Mouse (Mus musculus): ENCODE measurements around the gene Fgfr2. TPM values are rescaled to one million over a fixed set of nuclear protein-coding genes. Genes with fewer than 3 reads are reported as not detected.
"Not testable (repeated sequence)": the region's sequence is repeated elsewhere in the genome, so short reads cannot be mapped to it uniquely, and the experiment has no call there.

Fgfr2 gene
- total RNA-seq, 4 experiments from 2014 or later, result 1.1 to 1.9 (median 1.4) TPM

DNA sequence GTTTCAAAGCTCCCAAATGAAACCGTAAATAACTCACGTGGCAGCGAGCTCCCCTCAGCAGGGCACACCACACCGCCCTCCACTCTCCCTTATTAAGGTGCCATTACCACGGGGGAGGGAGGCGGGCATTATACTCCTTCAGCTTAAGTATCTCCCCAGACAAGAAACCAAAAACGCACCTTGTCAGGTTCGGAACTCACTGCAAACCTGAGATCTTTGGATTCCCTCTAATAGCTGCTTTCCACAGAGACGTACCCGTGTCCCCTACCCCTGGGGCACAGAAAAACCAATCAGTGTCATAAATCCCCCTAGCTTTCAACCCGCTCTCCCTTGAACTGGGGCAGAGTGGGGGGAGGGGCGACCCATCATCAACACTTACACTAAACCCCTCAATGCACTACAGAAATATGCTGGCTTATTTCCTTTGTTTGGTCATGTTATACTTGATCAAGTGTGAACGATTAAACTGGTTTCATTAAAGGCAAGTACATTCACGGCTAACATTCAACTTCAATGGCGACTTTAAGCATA, 2.9 kb downstream of the Fgfr2 start:
- no peak for DNase-seq (ENCODE audit: low spot score)

DNA sequence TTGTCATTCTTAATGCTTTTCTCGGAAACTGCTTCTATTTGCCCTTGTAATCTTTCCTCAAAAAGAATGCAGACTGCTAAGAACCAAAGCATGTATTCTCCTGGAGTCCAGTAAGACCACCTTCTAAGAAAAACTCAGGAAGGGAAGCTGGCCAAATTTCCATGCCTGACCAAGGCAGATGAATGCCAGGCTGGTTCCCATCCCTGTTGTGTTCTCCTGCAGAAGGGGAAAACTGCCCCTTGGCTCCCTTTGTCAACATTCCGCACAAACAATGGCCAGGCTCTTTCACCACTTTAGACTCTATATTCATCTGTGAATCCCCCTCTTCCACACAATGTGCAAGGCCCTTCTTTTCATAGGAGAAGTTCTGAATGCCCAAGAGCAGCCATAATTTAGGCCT, 5.3 kb downstream of the Fgfr2 start:
- DNase-seq (ENCODE audit: low spot score), result no peak

DNA sequence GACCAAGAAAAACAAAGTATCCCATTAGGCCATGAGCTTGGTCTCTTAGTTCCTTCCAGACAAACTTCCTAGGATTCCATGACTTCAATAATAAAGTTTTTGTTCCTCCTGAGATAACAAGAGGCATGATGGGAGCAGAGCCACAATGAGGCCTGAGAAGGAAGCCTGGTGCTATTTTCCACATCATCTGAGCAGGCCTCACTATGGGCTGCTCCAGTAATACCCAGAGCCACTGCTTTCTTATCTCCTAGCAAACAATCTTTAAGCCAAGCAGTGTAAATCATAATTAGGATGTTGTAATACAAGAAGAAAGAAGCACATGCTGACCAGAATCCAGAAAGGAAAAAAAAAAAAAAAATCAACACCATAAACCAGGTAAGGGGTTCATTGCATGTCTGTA, 6.6 kb downstream of the Fgfr2 start:
- DNase-seq (ENCODE audit: low spot score), result no peak

DNA sequence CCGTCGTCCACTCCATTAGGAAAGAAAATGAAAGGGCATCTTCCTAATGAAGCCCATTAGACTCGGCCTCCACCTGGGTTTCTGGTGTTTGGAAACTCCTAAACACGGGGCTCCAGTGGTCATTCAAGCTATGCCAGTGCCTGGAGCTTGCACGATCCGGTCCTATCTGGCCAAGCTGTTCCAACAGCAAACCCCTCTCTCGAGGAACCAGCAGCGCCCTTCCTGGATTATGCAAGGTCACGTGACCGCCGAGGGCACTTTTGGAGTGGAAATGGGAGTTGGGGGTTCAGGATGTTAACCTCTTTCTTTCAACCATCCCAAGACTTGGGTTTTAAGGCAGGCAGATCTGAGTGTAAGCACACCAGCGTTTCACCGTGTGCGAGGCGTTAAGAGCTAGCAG, 7.3 kb downstream of the Fgfr2 start:
- DNase-seq (ENCODE audit: low spot score), result no peak

DNA sequence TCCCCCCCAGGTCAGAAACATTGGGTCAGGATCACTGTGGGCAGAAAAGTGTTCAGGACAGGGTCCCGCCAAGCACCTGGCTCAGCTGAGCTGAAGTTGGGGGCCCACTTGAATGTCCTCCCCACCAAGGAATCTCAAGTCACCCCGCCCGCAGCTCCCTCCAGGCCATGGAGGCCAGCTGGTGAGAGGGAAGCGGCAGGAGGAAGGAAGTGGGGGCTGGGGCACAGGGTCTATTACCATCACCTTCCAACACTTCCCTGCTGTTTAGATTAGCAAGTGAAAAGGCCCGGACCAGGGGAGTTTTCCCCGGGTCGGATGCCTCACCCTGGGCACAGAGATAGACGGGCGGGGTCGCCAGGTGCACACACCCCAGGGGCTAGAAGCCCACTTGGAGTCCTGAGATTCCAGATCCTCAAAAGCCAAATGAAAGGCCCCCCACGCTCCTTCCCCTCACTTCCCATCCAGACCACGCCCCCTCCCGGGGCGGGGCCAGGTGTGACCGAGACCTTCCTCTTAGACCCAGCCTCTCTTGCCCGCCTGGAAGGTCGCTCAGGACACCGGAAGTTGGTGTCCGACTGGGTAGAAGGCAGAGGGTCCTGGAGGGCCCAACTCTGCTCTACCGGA, 8.2 kb downstream of the Fgfr2 start:
- DNase-seq (ENCODE audit: low spot score), result no peak

DNA sequence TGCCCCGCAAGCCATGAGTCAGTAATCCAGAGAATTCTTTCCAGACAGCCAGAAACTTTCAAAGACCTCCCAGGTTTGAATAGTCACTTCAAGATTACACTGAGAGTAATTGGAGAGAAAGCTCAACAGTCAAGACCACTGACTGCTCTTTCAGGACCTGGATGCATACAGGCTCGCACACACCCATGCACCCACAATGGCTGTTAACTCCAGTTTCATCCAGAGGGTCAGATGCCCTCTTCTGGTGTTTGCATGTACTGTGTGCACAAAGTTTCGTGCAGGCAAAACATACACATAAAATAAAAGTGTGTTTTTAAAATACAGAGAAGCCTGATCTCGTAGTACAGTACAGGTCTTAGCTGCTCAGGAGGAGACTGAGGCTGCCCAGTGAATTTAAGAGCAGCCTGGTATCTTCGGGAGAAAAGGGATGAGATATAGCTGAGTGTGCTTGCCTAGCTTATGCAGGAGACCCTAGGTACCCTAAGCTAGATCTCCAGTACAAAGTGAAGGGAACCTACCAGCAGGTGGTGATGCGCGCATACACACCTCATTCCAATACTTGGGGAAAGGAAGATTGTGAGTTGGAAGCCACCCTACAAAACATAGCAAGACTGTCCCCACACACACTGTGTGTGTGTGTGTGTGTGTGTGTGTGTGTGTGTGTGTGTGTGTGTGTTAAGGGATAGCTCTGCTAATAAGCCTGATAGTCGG, 9.8 kb downstream of the Fgfr2 start:
- DNase-seq (ENCODE audit: low spot score), result no peak

DNA sequence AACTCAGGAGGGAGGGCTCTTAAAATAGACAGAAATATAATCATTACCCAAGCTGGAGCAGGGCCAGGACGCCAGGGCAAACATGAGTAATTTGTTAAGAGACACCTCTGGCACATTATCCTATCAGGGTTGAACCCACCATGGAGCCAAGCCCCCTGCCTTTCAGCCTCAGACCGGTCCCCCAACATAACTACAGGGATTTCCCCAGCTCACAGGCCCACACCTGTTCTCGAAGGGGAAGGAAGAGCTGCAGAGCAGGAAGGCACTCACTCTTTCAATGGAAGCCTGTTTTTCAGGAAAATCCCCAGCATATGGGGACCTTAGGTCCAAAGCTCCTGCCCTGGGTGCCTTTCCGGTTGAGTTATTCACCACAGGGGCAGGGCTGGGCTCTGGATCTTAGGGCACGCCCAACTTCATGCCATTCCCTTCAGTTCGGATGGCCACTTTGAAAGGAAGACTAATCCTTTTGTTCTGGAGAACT, 10.8 kb downstream of the Fgfr2 start:
- DNase-seq (ENCODE audit: low spot score), result no peak

DNA sequence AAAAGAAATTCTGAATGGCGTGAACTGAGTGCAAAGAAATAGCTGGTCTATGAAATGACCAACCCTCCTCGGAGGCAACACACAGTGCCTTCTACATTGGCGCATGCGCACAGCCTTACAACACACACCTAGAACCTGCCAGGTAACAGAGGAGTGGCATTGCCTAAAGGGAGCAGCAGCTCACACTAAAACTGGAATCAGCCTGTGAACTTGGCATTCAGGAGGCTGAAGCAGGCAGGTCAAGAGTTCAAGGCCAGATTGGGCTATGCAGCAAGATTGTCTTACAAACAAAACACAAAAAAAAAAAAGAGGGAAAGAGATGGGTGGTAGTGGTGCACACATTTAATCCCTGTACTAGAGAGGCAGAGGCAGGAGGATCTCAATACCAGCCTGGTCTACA, 13.7 kb downstream of the Fgfr2 start:
- DNase-seq (ENCODE audit: low spot score), result no peak

DNA sequence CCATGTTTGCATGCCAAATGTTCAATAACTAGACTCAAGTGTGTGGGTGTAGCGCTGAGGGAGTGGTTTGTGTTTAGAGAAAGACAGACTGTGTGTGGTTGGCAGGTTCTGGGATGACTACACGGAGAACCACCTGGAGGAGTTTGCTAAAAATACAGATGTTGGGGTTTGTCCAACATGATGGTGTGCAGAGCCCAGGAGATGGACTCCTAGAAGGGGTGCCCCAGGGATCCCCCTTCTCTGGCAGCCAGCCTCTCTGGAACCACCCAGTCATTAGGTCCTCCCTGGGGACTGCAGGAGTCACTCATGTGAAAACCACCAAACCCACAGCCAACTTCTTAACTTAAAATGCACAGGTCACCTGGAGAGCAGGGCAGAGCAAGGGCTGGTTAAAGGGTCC, 14.5 kb downstream of the Fgfr2 start:
- DNase-seq (ENCODE audit: low spot score), result no peak

DNA sequence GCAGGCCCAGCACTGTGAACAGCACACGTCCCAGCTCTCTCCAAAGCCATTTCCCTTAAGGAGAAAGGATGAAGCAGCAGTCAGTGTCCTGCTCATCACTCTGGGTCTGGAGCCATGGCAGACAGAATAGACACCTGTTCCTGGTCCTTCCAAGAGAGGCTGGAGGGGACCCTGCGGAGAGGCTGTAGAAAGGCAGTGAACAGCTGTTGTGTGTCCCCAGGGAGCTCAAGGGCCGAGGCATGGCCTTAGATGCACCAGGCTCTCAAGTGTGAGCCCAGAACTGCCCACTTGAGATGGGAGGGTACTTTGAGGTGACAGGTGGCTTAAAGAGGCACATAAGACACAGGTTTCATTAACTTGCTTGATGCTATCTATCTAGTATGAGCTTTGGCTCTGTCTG, 20.6 kb downstream of the Fgfr2 start:
- no peak for DNase-seq (ENCODE audit: low spot score)

DNA sequence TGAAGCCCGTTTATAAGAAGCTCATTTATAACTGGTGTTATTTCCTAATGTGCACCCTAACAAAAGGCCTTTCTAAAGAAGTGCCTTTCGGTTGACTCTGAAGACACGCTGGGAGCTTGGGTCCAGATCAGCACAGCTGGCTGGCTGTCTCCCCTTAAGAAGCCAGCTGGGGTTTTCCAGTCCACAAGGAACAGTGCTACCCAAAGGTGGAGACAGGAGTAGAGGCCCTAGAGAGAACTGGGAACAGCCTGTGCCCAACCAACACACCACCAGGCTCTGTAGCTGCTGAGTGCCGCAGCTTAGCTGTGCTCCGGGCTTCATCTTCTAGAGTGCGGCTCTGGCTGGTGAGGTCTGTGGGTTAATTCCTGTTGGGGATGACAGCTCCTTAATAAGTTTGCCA, 22.1 kb downstream of the Fgfr2 start:
- no peak for DNase-seq (ENCODE audit: low spot score)

DNA sequence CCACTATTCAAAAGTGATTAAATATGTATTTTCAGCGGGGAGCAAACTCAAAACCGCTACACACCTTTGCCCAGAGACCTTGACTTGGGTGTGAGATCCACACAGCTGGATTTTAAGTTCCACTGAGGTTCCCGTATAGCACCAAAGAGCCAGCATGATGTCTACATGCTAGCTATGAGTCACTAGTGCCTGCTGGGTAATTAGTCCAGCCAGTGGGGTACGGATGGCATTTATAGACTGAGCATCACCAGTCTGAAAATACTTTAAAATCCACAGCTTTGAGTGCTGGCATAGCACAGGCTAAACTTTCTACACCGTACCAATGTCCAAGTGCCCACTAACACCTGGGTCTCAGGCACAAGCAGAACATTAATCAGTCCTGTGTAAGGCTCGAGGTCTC, 23.0 kb downstream of the Fgfr2 start:
- DNase-seq (ENCODE audit: low spot score), result no peak

DNA sequence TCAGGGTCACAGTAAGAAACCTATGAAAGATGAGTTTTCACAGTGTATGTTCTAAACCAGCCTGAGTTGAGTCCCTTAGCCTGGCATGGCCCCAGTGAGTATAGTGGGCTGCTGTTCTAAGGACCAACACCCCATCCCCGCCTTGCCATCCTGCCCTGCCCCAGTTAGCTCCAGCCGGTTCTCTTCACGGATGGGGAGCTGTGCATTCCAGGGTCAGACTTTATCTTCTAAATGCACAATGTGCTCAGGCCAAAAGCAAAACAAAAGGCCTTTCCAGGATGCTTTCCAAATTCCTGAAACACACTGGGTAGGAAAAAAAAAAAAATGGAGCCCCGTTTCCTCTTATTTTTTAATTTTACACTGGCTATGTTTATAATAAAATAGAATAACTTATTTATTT, 23.9 kb downstream of the Fgfr2 start:
- peak; percentile 70 for DNase-seq (ENCODE audit: low spot score)

DNA sequence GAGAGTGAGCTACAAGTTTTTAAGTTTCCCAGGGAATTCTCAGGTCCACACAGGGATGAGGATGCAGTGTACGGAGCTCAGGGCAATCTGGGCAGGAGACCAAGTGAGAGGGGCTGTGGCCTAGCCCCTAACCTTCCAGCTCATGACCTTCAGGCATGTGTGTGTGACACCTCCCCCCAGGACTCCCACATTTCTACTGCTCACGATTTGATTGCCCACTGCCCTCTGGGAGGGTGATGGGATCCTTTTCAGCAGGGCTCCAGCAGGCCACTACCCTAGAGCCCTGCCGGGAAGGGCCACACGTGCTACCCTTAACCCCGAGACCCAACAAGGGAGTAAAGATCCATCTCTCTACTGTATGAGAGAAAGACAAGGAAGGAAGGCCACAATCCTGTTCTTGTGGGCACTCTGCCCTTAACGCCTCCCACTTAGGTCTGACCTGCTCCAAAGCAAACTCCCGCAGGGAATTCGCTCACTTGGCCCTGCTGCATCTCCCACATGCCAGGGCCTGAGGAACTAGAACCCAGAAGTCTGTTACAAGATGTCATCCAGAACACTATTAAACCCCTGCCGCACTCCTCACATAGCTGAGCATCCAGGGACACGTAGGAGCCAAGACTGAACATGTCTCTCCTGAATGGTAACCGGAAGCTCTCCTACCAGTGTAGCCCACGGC, 24.9 kb downstream of the Fgfr2 start:
- DNase-seq (ENCODE audit: low spot score), result no peak

DNA sequence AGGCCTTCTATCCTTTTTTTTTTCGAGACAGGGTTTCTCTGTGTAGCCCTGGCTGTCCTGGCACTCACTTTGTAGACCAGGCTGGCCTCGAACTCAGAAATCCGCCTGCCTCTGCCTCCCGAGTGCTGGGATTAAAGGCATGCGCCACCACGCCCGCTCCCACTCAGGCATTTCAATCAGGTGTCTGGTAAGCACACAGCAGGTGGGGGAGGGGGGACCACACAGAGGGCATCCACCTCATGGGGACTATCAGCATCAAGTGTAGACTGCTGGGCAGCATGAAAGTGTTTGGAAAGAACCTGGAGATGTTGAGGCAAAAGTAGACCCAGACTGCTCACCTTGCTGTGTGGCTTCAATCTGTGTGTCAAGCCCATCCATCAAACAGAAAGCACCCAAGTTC, 27.5 kb downstream of the Fgfr2 start:
- DNase-seq (ENCODE audit: low spot score), result not testable (repeated sequence)

DNA sequence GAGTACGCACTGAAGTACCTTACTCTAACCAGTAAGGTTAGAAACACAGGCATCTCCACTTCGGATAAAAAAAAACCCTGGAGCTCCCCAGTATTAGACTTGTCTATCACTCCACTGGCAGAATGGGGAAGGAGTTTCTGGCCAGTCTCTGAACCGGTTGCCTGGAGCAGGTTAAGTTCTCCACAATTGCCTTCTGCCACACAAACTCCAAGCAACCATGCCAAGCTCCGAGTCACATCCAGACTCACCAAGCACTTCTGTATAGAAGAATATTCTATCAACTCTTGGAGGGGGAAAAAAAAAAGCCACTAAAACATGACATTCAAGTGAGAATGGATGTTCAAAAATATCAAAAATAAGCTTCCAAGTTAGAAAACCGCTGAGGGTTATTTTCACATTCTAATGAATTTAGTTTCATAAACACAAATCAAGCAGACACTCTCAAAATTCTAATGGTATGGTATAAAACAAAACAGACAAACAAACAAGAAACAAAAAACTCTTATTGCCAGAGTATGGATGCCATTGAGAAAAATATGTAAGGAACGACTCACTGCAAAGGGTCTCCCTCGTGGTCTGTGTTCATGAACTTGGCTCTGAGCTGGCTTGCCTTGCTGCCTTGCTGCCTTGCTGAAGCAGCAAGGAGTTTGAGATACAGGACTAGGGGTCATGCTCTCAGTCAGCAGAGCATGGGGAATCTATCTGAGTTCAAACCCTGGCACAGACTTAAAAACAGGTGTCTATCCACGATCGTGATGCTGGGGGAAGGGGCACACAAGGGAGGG, 28.2 kb downstream of the Fgfr2 start:
- no peak for DNase-seq (ENCODE audit: low spot score)

DNA sequence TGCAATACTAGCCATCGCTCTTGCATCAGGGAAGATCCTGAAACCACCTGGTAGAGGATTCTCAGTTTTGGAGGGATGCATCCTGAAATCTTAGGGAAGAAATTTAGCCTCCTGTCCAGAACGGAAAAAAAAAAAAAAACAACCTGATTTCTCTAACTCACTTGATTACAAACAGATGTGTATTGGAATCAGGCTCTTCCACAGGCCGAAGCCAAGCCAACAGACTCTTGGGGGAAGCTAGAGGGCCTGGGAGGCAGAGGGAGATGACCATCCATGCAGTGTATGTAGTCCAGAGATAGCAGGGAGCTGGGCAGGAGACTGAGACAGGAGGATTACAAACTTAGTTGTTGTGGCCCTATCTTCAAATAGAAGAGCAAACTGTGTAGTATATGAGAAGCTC, 29.0 kb downstream of the Fgfr2 start:
- no peak for DNase-seq (ENCODE audit: low spot score)

DNA sequence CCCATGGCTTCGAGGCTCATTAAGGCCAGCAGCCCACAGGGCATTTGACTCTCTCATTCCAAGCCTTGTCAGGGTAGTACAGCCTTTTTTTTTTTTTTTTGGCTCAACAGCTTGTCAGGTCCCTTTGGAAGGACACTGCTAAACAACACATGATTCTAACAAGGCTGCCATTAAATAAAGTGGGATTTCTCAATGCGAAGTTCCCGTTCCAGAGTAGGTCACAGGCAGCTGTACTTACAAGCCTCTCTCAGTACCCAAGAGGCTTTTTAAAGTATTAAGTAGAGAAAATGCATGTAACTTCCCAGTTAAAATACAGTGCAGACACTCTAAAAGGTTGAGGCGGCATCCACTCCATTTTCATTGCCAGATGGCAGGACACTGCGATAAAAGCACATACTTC, 29.4 kb downstream of the Fgfr2 start:
- DNase-seq (ENCODE audit: low spot score), result no peak

DNA sequence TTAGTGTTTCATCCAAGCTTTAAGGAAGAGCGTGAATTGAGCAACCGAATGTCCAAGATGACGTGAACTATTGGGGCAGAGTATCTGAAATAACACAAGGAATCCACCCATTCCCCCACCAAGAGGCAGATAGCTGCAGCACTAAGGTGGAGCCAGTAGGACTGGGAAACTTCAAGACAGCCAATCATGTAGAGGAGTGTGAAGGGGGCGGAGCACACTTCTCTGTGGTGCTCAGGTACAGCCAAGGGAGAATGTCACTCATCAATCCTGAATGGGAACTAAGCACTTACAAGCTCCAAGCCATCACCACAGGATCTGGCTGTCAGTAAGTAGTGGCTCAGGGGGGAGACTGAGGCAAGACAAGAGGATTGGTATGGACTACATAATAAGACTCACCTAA, 32.5 kb downstream of the Fgfr2 start:
- DNase-seq (ENCODE audit: low spot score), result no peak

DNA sequence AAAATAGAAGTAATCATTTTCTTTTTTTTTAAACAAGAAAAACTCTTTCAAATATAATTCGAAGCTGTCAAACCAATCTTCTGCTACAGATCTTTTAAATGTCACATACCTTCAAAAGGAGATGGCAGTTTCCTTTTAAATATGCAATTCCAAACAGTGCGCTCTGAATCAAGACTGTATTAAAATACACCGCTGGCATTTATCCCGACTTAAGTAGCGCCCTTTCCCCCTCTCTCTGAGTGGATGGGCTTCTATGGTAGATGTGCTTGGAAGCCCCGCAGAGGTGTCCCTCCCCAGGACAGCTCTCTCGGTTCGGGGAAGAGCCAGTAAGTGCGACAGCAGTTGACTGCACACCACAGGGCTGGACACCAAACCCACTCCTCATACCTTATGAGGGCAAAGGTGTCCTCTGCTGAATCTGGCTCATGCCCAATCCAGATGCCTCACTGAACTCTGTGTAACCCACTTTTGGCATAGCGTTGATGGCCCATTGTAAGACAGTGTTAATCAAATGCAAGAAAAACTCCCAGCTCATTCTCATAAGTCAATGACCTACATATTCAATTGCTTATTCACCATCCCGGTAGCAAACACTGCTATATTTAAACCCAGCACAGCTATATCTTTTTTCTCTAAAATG, 33.4 kb downstream of the Fgfr2 start:
- no peak for DNase-seq (ENCODE audit: low spot score)

DNA sequence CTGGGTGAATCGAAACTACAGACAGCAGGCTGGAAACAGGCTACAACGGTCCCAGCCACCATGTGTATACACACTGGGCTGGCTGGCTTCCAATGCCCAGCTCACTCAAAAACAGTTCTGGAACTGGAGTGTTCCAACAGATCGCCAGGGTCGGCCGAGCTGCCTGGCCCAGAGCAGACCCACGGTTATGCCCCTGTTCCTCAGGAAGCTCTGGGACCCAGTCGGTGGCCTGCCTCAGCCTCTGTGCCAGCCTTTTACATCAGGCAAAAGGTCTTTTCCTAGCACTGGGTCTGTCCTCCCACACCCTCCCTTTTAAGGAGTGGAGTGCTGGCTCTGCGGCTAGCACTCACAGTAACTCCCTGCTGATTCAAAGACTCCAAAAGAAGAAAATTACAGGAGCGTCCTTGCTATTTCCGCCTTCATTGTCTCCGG, 34.3 kb downstream of the Fgfr2 start:
- DNase-seq (ENCODE audit: low spot score), result no peak
